Mouse (Mus musculus) neural tube, embryonic 14.5 days (tissue): ENCODE measurements around the gene Ethe1. TPM values are rescaled to one million over a fixed set of nuclear protein-coding genes. Genes with fewer than 3 reads are reported as not detected.

Source experiments
- ATAC-seq: fragments of 200-750 bp; cut with Nextera tagmentation; 2 replicates; pipeline ENCODE4 v1.8.0; 2017; ENCODE audit warnings: low read depth, mild to moderate bottlenecking, moderate TSS enrichment, moderate library complexity
- H3K27ac ChIP-seq: fragments of 300-500 bp; sonication (generic); 2 replicates; pipeline ENCODE4 v1.5.1; 2014; ENCODE audit warnings: low read depth, mild to moderate bottlenecking, control low read depth, low read length, moderate library complexity, mixed read lengths
- H3K27me3 ChIP-seq: fragments of 300-500 bp; sonication (generic); 2 replicates; pipeline ENCODE4 v1.6.1; 2014; ENCODE audit warnings: low read length; ENCODE audit not compliant: control insufficient read depth, insufficient read depth
- H3K36me3 ChIP-seq: fragments of 300-500 bp; sonication (generic); 2 replicates; pipeline ENCODE4 v1.6.1; 2014; ENCODE audit warnings: low read length, mixed read lengths; ENCODE audit not compliant: control insufficient read depth, insufficient read depth
- H3K4me1 ChIP-seq: fragments of 300-500 bp; sonication (generic); 2 replicates; pipeline ENCODE4 v1.6.1; 2014; ENCODE audit warnings: low read length; ENCODE audit not compliant: control insufficient read depth, insufficient read depth
- H3K4me2 ChIP-seq: fragments of 300-500 bp; sonication (generic); 2 replicates; pipeline ENCODE4 v1.6.1; 2014; ENCODE audit warnings: mild to moderate bottlenecking, low read depth, low read length, control low read depth
- H3K4me3 ChIP-seq: fragments of 300-500 bp; sonication (generic); 2 replicates; pipeline ENCODE4 v1.5.1; 2014; ENCODE audit warnings: low read depth, low read length, control low read depth, mixed read lengths
- H3K9ac ChIP-seq: fragments of 300-500 bp; sonication (generic); replicated peaks from 2 replicates; pipeline ENCODE4 v1.6.1; 2014; ENCODE audit warnings: low read depth, mild to moderate bottlenecking, control low read depth, low read length, mixed read lengths
- H3K9me3 ChIP-seq: fragments of 300-500 bp; sonication (generic); 2 replicates; pipeline ENCODE4 v1.6.1; 2016; ENCODE audit warnings: low read length; ENCODE audit not compliant: control insufficient read depth
- WGBS: fragments of 180-500 bp; shearing (Covaris S2); extraction: QIAGEN DNeasy Blood & Tissue Kit; methylation state at CpG from one replicate; pipeline ENCODE4 v1.1.7; 2014; 5-methylcytosine and 5-hydroxymethylcytosine counted together
- polyA plus RNA-seq: library from polyadenylated mRNA; unstranded; fragments of >200 nt; fragmentation: Nextera tagmentation; extraction: Ambion mirVana; gene quantifications from 2 replicates; pipeline ENCODE4 v1.2.1, GENCODE M21; 2014

Ethe1 gene
- polyA plus RNA-seq, 1 experiment from 2014 or later: 27.9 TPM

DNA sequence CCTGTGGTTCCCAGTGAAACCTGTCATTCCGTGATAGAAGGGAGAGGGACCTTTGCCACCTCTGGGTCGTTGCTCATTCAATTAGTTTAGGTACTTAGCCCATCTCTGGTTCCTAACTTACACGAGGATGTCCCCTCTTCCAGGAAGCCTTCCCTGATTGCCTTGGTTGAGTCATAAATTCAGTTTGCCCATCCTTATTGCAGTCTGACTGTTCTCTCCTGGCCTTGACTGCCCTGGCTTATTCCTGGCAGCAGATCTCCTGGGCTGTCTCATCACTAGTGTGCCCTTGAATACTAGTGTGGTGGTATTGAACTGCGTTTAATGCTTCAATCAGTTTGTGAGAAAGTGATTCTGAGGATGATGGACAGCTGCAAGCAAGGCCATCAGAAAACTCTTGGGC lies 42.3 kb downstream of the Ethe1 start:
- Histone ChIP-seq H3K4me1 (peaks cover 4% of the 10 kb centered on the region; the same call in 1 of the 2 replicates), H3K4me3 (no peak overlapping the region), H3K9ac (no peak overlapping the region), H3K27me3 (no peaks in the 10 kb centered on the region), H3K36me3 (no peaks in the 10 kb centered on the region), H3K9me3 (no peaks in the 10 kb centered on the region), H3K4me2 (no peak overlapping the region), H3K27ac (no peak overlapping the region)
- ATAC-seq: no peak
- WGBS: 70% methylated on average over 4 of the region's 4 CpGs

- WGBS: 68% methylated on average over 10 of the region's 10 CpGs
- ATAC-seq: no peak
- Histone ChIP-seq H3K36me3 (no peaks in the 10 kb centered on the region), H3K27me3 (no peaks in the 10 kb centered on the region), H3K27ac (no peak overlapping the region), H3K4me1 (peaks cover 4% of the 10 kb centered on the region; the same call in 1 of the 2 replicates), H3K9me3 (no peaks in the 10 kb centered on the region), H3K4me2 (no peak overlapping the region), H3K4me3 (no peak overlapping the region), H3K9ac (no peak overlapping the region)
Measured at GRCm38 (mm10) chr7:24630116-24630880, 43.0 kb downstream of the Ethe1 start.

- Histone ChIP-seq H3K4me2 (no peak within 1 kb of the TSS), H3K27ac (no peak within 1 kb of the TSS), H3K4me1 (peaks cover 7% of the 10 kb centered on the region; the same call in 1 of the 2 replicates), H3K36me3 (no peaks in the 10 kb centered on the region), H3K9ac (no peak within 1 kb of the TSS), H3K27me3 (peaks cover 32% of the 10 kb centered on the region), H3K4me3 (no peak within 1 kb of the TSS), H3K9me3 (no peaks in the 10 kb centered on the region)
- WGBS: 16% methylated on average over 15 of the region's 15 CpGs
- no peak for ATAC-seq
Measured at GRCm38 (mm10) chr7:24636264-24636663, 48.9 kb downstream of the Ethe1 start, which contains the start of gene Lypd3. TSS of gene Lypd3 (plus strand) at chr7:24636550.

- Histone ChIP-seq H3K4me2 (no peak overlapping the region), H3K36me3 (no peaks in the 10 kb centered on the region), H3K27me3 (peaks cover 32% of the 10 kb centered on the region), H3K4me1 (peaks cover 7% of the 10 kb centered on the region; the same call in 1 of the 2 replicates), H3K4me3 (no peak overlapping the region), H3K9ac (no peak overlapping the region), H3K9me3 (no peaks in the 10 kb centered on the region), H3K27ac (no peak overlapping the region)
- 4% methylated on average over 18 of the region's 18 CpGs for WGBS
- no peak for ATAC-seq
Measured at GRCm38 (mm10) chr7:24637046-24637445, 49.7 kb downstream of the Ethe1 start.

DNA sequence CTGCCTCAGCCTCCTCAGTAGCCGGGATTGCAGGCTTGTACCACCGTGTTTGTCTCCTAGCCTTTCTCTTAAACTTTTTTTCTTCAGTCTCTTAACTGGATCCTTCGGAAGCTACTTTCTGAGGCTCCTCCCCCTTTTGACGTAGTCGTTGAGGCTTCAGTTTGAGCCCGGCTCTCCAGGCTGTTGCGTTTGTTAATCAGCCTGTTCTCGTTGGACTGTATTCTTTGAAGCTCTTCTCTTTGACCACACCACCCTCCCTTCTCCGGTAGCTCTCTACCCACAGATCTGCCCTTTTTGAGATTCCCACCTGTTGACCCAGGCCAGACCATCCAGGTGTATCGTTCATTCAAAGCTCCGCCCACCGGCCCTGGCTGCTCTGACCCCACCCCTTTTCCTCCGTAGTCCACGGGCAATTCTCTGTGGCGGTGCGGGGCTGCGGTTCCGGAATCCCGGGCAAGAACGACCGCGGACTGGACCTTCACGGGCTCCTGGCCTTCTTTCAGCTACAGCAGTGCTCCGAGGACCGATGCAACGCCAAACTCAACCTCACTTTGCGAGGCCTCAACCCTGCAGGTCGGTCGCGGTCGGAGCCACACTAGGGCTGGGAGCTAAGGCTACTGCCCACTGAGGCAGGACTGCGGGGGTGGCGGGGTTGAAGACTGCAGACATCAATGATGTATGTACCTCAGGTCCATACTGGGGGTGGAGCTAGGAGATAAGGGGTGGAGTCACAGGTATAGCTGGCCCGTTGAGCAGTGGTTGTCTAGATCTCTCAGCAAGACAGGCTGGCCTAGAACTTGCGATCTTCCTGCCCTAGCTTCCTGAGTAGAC lies 50.9 kb downstream of the Ethe1 start:
- peaks cover 32% of the 10 kb centered on the region for H3K27me3 ChIP-seq
- H3K9ac ChIP-seq: no peak overlapping the region

DNA sequence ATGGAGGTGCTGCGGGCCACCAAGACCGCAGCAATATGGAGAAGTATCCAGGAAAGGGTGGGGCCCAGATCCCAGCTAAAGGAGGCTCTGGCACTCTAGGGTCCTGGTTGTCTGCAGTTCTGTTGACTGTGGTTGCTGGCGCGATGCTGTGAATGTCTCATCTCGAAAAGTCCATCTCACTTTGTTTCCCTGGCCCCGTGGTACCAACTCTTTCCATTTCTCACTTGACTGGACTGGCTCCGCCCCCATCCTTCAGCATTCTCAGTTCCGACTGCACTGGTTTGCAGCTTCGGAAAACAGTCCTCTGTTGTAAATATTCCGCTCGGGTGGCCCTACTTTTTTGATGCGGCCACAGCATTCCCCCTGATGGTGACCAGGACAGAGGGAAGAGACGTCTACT lies 53.1 kb downstream of the Ethe1 start:
- peaks cover 32% of the 10 kb centered on the region for H3K27me3 ChIP-seq
- 69% methylated on average over 13 of the region's 13 CpGs for WGBS
- ATAC-seq: no peak

More for the DNA sequence above, 50.9 kb downstream of the Ethe1 start:
- no peak overlapping the region for H3K27ac ChIP-seq
- H3K9me3 ChIP-seq: no peaks in the 10 kb centered on the region
- H3K36me3 ChIP-seq: no peaks in the 10 kb centered on the region
- H3K4me1 ChIP-seq: peaks cover 7% of the 10 kb centered on the region; the same call in 1 of the 2 replicates
- WGBS: 2% methylated on average over 35 of the region's 35 CpGs
- ATAC-seq: no peak
- H3K4me3 ChIP-seq: peak overlapping the region; percentile 23
- peak overlapping the region; percentile 55 for H3K4me2 ChIP-seq

GRCm38 (mm10) chr7:24642491-24642890 lies 55.1 kb downstream of the Ethe1 start:
- Histone ChIP-seq H3K4me1 (peaks cover 7% of the 10 kb centered on the region; the same call in 1 of the 2 replicates), H3K9ac (no peak overlapping the region), H3K9me3 (no peaks in the 10 kb centered on the region), H3K36me3 (no peaks in the 10 kb centered on the region), H3K27me3 (peaks cover 20% of the 10 kb centered on the region), H3K4me3 (no peak overlapping the region), H3K27ac (no peak overlapping the region), H3K4me2 (no peak overlapping the region)
- no peak for ATAC-seq
- WGBS: 8% methylated on average over 9 of the region's 9 CpGs

More for the DNA sequence above, 53.1 kb downstream of the Ethe1 start:
- H3K9ac ChIP-seq: no peak overlapping the region
- H3K36me3 ChIP-seq: no peaks in the 10 kb centered on the region
- no peaks in the 10 kb centered on the region for H3K9me3 ChIP-seq
- no peak overlapping the region for H3K27ac ChIP-seq
- H3K4me3 ChIP-seq: no peak overlapping the region
- peaks cover 7% of the 10 kb centered on the region; the same call in 1 of the 2 replicates for H3K4me1 ChIP-seq
- no peak overlapping the region for H3K4me2 ChIP-seq

DNA sequence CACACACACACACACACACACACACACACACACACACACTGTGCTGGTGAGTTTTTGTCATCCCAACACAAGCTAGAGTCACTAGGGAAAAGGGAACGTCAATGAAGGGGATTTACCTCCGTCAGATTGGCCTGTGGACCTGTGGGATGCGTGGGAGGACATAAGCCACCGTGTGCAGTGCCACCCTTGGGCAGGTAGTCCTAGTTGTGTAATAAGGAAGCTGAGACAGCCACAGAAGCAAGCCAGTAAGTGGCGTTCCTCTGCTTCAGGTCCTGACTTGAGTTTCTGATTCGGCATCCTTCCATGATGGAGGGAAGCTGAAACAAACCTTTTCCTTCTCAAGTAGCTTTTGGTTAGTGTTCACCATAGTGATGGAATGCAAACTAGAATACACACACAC lies 57.1 kb downstream of the Ethe1 start:
- Histone ChIP-seq H3K36me3 (no peaks in the 10 kb centered on the region), H3K4me1 (no peaks in the 10 kb centered on the region), H3K27ac (no peak overlapping the region), H3K9me3 (no peaks in the 10 kb centered on the region), H3K4me3 (no peak overlapping the region), H3K4me2 (no peak overlapping the region), H3K9ac (no peak overlapping the region), H3K27me3 (peaks cover 6% of the 10 kb centered on the region)
- no peak for ATAC-seq
- WGBS: 84% methylated on average over 6 of the region's 6 CpGs

DNA sequence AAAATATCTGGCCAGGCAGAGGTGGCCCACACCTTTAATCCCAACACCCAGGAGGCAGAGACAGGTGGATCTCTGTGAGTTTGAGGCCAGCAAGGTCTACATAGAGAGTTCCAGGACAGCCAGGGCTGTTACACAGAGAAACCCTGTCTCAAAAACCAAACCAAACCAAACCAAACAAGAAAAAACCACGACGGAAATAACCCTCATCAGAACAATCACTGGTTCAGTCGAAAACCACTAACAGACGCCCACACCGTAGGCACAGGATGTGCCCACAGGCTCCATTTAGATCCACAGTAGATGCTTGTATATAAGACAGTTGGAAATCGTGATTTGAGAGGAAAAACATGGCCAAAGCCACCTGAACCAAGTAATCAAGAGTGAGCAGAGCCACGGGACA lies 57.7 kb downstream of the Ethe1 start:
- no peak overlapping the region for H3K4me2 ChIP-seq
- ATAC-seq: no peak
- no peaks in the 10 kb centered on the region for H3K9me3 ChIP-seq
- H3K27ac ChIP-seq: no peak overlapping the region
- H3K4me1 ChIP-seq: no peaks in the 10 kb centered on the region
- no peak overlapping the region for H3K4me3 ChIP-seq
- peaks cover 3% of the 10 kb centered on the region for H3K27me3 ChIP-seq
- H3K36me3 ChIP-seq: no peaks in the 10 kb centered on the region
- no peak overlapping the region for H3K9ac ChIP-seq
- 72% methylated on average over 7 of the region's 7 CpGs for WGBS
